Mouse (Mus musculus) CH12.LX (cell line): ENCODE measurements at regions not wholly inside any gene's neighbourhood (a gene's known extent, or its start where the extent isn't known, plus 50 kb on each side); places are given as distances from the start of the nearest gene placed in this dataset.

Source experiments
- DNase-seq: peaks from one replicate; pipeline ENCODE4 v3.0.0-alpha.2; 2013; ENCODE audit errors: extremely low read depth
- H3K27ac ChIP-seq: 2 replicates; pipeline ENCODE4 v1.5.1; 2012; ENCODE audit warnings: low read depth, mild to moderate bottlenecking, control low read depth, moderate library complexity; ENCODE audit not compliant: insufficient read depth
- H3K27me3 ChIP-seq: replicated peaks from 2 replicates; pipeline ENCODE3; 2012; ENCODE audit warnings: inconsistent platforms
- H3K36me3 ChIP-seq, 2 experiments: replicated peaks in 1 of 2; 2 replicates each; pipeline versions ENCODE3 to v1.6.1; 2012; ENCODE audit warnings: inconsistent platforms in 1 of 2, low read length in 1 of 2, mild to moderate bottlenecking in 1 of 2, mixed read lengths in 1 of 2, moderate library complexity in 1 of 2; ENCODE audit not compliant: control insufficient read depth in 1 of 2, insufficient read depth in 1 of 2
- H3K4me1 ChIP-seq, 2 experiments: 2 replicates each; pipeline ENCODE4 v1.6.1; 2012; ENCODE audit warnings: inconsistent platforms in 1 of 2, moderate library complexity in 1 of 2; ENCODE audit not compliant: insufficient read depth in 2 of 2, control insufficient read depth in 1 of 2
- H3K4me2 ChIP-seq: 2 replicates; pipeline ENCODE4 v1.6.1; 2012; ENCODE audit warnings: low read depth, mild to moderate bottlenecking, control low read depth; ENCODE audit not compliant: poor library complexity, insufficient read depth, severe bottlenecking
- H3K4me3 ChIP-seq, 3 experiments: fragments of 150-350 bp in 1 of 3; sonication (generic) in 1 of 3; replicated peaks in 1 of 3; 2 replicates each; pipeline versions ENCODE3 to v1.5.1; 2011 to 2012; ENCODE audit warnings: low read depth in 2 of 3, low read length in 2 of 3, mild to moderate bottlenecking in 2 of 3, moderate library complexity in 2 of 3, control low read depth in 1 of 3, improper control_type of control experiment in 1 of 3, inconsistent platforms in 1 of 3, mixed read lengths in 1 of 3; ENCODE audit not compliant: poor library complexity in 1 of 3
- H3K79me2 ChIP-seq: replicated peaks from 2 replicates; pipeline ENCODE4 v1.6.1; 2012; ENCODE audit warnings: mild to moderate bottlenecking, moderate library complexity; ENCODE audit not compliant: control insufficient read depth, poor library complexity, insufficient read depth, severe bottlenecking; ENCODE audit errors: extremely low read depth
- H3K9ac ChIP-seq: 2 replicates; pipeline ENCODE4 v1.6.1; 2012; ENCODE audit warnings: low read depth, mild to moderate bottlenecking, control low read depth, moderate library complexity; ENCODE audit not compliant: insufficient read depth
- H3K9me3 ChIP-seq: replicated peaks from 2 replicates; pipeline ENCODE3; 2012; ENCODE audit warnings: low read length, inconsistent platforms, mixed read lengths
- BHLHE40 ChIP-seq: IDR thresholded peaks from 2 replicates; pipeline ENCODE4 v1.6.1; 2011; ENCODE audit warnings: mild to moderate bottlenecking, low read depth, low read length, improper control_type of control experiment
- CHD1 ChIP-seq: IDR thresholded peaks from 2 replicates; pipeline ENCODE4 v1.6.1; 2012; ENCODE audit warnings: low read depth, low read length, improper control_type of control experiment, inconsistent platforms
- CHD2 ChIP-seq: IDR thresholded peaks from 2 replicates; pipeline ENCODE4 v1.6.1; 2011; ENCODE audit warnings: low read length, improper control_type of control experiment
- IRF4 ChIP-seq: IDR thresholded peaks from 2 replicates; pipeline ENCODE4 v1.6.1; 2014; ENCODE audit warnings: low read depth, mild to moderate bottlenecking, inconsistent platforms, low read length, improper control_type of control experiment
- JUN ChIP-seq: IDR thresholded peaks from 2 replicates; pipeline ENCODE4 v1.6.1; 2011; ENCODE audit warnings: low read depth, mild to moderate bottlenecking, low read length, improper control_type of control experiment, moderate library complexity; ENCODE audit not compliant: insufficient read depth
- MAFK ChIP-seq: IDR thresholded peaks from 2 replicates; pipeline ENCODE4 v1.6.1; 2011; ENCODE audit warnings: low read length, improper control_type of control experiment; ENCODE audit not compliant: insufficient replicate concordance
- MAX ChIP-seq: IDR thresholded peaks from 2 replicates; pipeline ENCODE4 v1.6.1; 2011; ENCODE audit warnings: low read length, improper control_type of control experiment
- MEF2A ChIP-seq: IDR thresholded peaks from 2 replicates; pipeline ENCODE4 v1.6.1; 2014; ENCODE audit warnings: low read depth, mild to moderate bottlenecking, inconsistent platforms, low read length, improper control_type of control experiment, borderline replicate concordance
- MXI1 ChIP-seq: IDR thresholded peaks from 2 replicates; pipeline ENCODE4 v1.6.1; 2011; ENCODE audit warnings: mild to moderate bottlenecking, low read depth, low read length, improper control_type of control experiment
- MYC ChIP-seq: IDR thresholded peaks from 2 replicates; pipeline ENCODE4 v1.6.1; 2011; ENCODE audit warnings: low read depth, mild to moderate bottlenecking, improper control_type of control experiment, low read length
- PAX5 ChIP-seq: IDR thresholded peaks from 2 replicates; pipeline ENCODE4 v1.6.1; 2012; ENCODE audit warnings: low read length, inconsistent platforms, mixed read lengths
- POLR2AphosphoS2 ChIP-seq: IDR thresholded peaks from 2 replicates; pipeline ENCODE4 v1.6.1; 2011; ENCODE audit warnings: low read depth, low read length, improper control_type of control experiment
- RAD21 ChIP-seq: IDR thresholded peaks from 2 replicates; pipeline ENCODE4 v1.6.1; 2011; ENCODE audit warnings: low read depth, mild to moderate bottlenecking, low read length, improper control_type of control experiment, moderate library complexity
- SMC3 ChIP-seq: IDR thresholded peaks from 2 replicates; pipeline ENCODE4 v1.6.1; 2011; ENCODE audit warnings: low read depth, low read length, improper control_type of control experiment
- TBP ChIP-seq: conservative IDR thresholded peaks from 2 replicates; pipeline ENCODE4 v1.6.1; 2011; ENCODE audit warnings: low read depth, low read length, improper control_type of control experiment
- UBTF ChIP-seq: IDR thresholded peaks from 2 replicates; pipeline ENCODE4 v1.6.1; 2012; ENCODE audit warnings: low read depth, mild to moderate bottlenecking, inconsistent platforms, low read length, improper control_type of control experiment, moderate library complexity
- ZC3H11A ChIP-seq: IDR thresholded peaks from 2 replicates; pipeline ENCODE4 v1.6.1; 2012; ENCODE audit warnings: low read depth, mild to moderate bottlenecking, inconsistent platforms, low read length, improper control_type of control experiment
- ZMIZ1 ChIP-seq: IDR thresholded peaks from 2 replicates; pipeline ENCODE4 v1.6.1; 2012; ENCODE audit warnings: low read depth, mild to moderate bottlenecking, inconsistent platforms, low read length, improper control_type of control experiment
- dilution Hi-C: fragments of 300-500 bp; cut with MboI; formaldehyde crosslinking; loops from 2 replicates; pipeline ENCODE4 v1.14.3; 2020; ENCODE audit warnings: low sequenced_read_pairs; ENCODE audit not compliant: extremely low pct_unique_long_range_greater_than_20kb, extremely low pct_ligation_motif_present
- in situ Hi-C: fragments of 300-500 bp; cut with MboI; formaldehyde crosslinking; loops from 3 replicates; pipeline ENCODE4 v1.14.3; 2019; ENCODE audit warnings: low sequenced_read_pairs, low pct_ligation_motif_present, low pct_unique_long_range_greater_than_20kb, mixed read lengths

DNA sequence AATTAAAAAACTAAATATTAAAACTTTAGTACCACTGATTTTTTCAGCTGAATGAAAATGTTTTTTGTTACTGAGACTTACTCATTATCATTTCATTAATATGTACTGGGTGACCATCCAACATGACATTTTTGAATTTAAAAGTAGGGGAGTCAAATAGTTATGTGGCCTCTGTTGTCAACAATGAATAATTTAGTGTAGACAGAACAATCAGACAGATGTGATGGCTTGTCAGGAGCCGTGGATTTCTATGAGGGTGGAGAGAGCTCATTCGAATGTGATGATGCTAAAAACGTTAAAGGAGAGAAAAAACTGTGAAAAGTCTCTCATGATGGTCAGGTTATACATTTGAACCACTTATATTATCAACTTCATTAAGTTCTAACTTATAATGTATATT lies 346.8 kb downstream of the 1190002N15Rik start:
- H3K27me3 ChIP-seq = no peaks in the 10 kb centered on the region
- no peak overlapping the region for H3K27ac ChIP-seq
- H3K4me2 ChIP-seq = no peak overlapping the region
- H3K4me3 ChIP-seq = no peak overlapping the region
- dilution Hi-C loops (no loop called here), in situ Hi-C loops (no loop called here)
- no peaks in the 10 kb centered on the region for H3K36me3 ChIP-seq
- H3K9ac ChIP-seq = no peak overlapping the region
- no peaks in the 10 kb centered on the region for H3K4me1 ChIP-seq
- H3K9me3 ChIP-seq = peaks cover 41% of the 10 kb centered on the region
- no peak for DNase-seq
- H3K79me2 ChIP-seq = no peaks in the 10 kb centered on the region
- TF ChIP-seq JUN (no peak), TBP (no peak), MAFK (no peak), SMC3 (no peak), MYC (no peak), MEF2A (no peak), PAX5 (no peak), CHD1 (no peak)
- TF ChIP-seq, all 38 proteins: peak for 0

DNA sequence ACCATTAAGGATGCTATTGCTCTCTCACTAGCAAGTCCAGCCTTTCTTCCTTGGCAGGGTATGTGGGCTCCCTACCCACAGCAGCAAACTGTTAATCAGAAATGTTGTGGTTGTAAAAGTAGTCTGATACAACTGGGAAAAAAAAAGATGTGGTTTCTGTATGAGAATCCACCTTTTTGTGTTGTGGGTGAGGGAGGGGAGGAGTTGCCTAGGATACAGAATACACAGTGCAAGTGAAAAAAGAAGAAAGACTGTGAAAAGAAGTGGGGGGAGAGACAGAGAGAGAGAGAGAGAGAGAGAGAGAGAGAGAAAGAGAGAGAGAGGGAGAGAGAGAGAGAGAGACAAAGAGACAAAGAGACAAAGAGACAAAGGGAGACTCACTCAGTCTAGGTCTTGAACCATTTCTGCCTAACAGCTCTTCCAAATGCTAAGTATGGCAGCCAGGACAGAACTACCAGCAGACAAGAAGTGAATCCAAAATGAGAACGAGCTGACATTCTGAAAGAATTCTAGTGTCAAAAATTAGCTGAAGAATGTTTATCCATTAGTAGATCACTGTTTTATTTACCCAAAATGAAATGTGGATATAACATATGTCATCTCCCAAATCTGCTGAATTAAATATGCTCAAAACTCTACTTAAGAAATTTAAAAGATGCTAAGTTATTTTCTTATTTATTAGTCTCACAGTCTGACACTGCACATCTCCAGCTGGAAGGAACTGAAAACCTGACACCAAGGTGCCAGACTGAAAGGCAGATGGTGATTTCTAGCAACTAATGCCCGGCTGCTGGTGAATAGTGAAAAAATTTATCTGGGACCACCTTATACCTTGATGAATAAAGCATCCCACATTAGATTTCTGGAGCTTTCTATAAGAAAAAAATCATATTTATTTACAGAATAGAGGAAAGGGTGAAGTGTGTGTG lies 347.7 kb downstream of the 1190002N15Rik start:
- Histone ChIP-seq H3K4me3 (no peak overlapping the region), H3K36me3 (no peaks in the 10 kb centered on the region), H3K9ac (no peak overlapping the region), H3K4me1 (no peaks in the 10 kb centered on the region), H3K4me2 (no peak overlapping the region), H3K9me3 (peaks cover 40% of the 10 kb centered on the region), H3K27ac (no peak overlapping the region), H3K79me2 (no peaks in the 10 kb centered on the region), H3K27me3 (no peaks in the 10 kb centered on the region)
- no peak for DNase-seq
- TF ChIP-seq UBTF (no peak), MXI1 (no peak), POLR2AphosphoS2 (no peak), CHD1 (no peak), MAX (no peak), RAD21 (no peak), ZC3H11A (no peak), BHLHE40 (no peak), PAX5 (no peak), MAFK (no peak), IRF4 (no peak), ZMIZ1 (no peak), CHD2 (no peak)
- in situ Hi-C loops (no loop called here), dilution Hi-C loops (no loop called here)
